In genomic region chr17:64592355-64592754, GRCm38 (mm10) we compare ENCODE assay signal across 20 mouse cellular contexts. TPM values are rescaled to one million over a fixed set of nuclear protein-coding genes. Genes with fewer than 3 reads are reported as not detected.
DNase-seq lines count a peak whose midpoint lies in the region; ATAC-seq and TF ChIP-seq lines count a peak whose summit lies in the region.
"Had no signal": no experiment of that assay in that cellular context is flagged by ENCODE, and none has a peak within 500 bp of the region (broad histone marks: within the 10 kb centered on the region; RNA-seq: fewer than 3 reads in every experiment).

No protein-coding gene starts in this region.

- H3K27ac ChIP-seq in liver, postnatal 0 days (ENCODE audit: low read depth): 0 out of 2 replicates have a peak overlapping the region, but pooled peaks have one; percentile 5
- H3K27ac ChIP-seq in liver, embryonic 11.5 days (ENCODE audit: low read depth, low read length): no peak overlapping the region
- H3K27ac ChIP-seq in layer of hippocampus, adult 2 months: no peak overlapping the region
- H3K27ac ChIP-seq in forebrain, embryonic 13.5 days: no peak overlapping the region
- H3K27ac ChIP-seq: embryonic facial prominence, embryonic 12.5 days; embryonic facial prominence, embryonic 15.5 days; forebrain, embryonic 15.5 days; hindbrain, embryonic 10.5 days; hindbrain, embryonic 13.5 days had no signal

- no peak overlapping the region for H3K4me2 ChIP-seq in liver, postnatal 0 days (ENCODE audit: low read depth, low read length)
- no peak overlapping the region for H3K4me2 ChIP-seq in liver, embryonic 11.5 days
- H3K4me2 ChIP-seq in forebrain, embryonic 13.5 days: no peak overlapping the region
- H3K4me2 ChIP-seq: embryonic facial prominence, embryonic 12.5 days; embryonic facial prominence, embryonic 15.5 days; forebrain, embryonic 15.5 days; heart, embryonic 11.5 days; hindbrain, embryonic 13.5 days had no signal

- no peaks in the 10 kb centered on the region for H3K36me3 ChIP-seq in liver, postnatal 0 days (replicated peaks; ENCODE audit: insufficient read depth, low read length)
- H3K36me3 ChIP-seq in liver, embryonic 11.5 days (ENCODE audit: control insufficient read depth, insufficient read depth, low read length): no peaks in the 10 kb centered on the region
- H3K36me3 ChIP-seq in forebrain, embryonic 13.5 days (ENCODE audit: poor library complexity, severe bottlenecking): no peaks in the 10 kb centered on the region
- H3K36me3 ChIP-seq: embryonic facial prominence, embryonic 12.5 days; embryonic facial prominence, embryonic 15.5 days; forebrain, embryonic 15.5 days; hindbrain, embryonic 10.5 days; hindbrain, embryonic 13.5 days had no signal

- H3K27me3 ChIP-seq in liver, postnatal 0 days (ENCODE audit: insufficient read depth, low read length): no peaks in the 10 kb centered on the region
- H3K27me3 ChIP-seq in liver, embryonic 11.5 days (replicated peaks; ENCODE audit: control insufficient read depth, insufficient read depth, low read length): no peaks in the 10 kb centered on the region
- H3K27me3 ChIP-seq in forebrain, embryonic 13.5 days: no peaks in the 10 kb centered on the region
- H3K27me3 ChIP-seq: embryonic facial prominence, embryonic 12.5 days; embryonic facial prominence, embryonic 15.5 days; forebrain, embryonic 15.5 days; hindbrain, embryonic 13.5 days had no signal

- 44% methylated on average over 2 of the region's 2 CpGs for WGBS in liver, postnatal 0 days (ENCODE audit: insufficient replicate concordance)
- WGBS in liver, embryonic 11.5 days: 59% methylated on average over 2 of the region's 2 CpGs
- WGBS in forebrain, embryonic 13.5 days: 84% methylated on average over 2 of the region's 2 CpGs

- no peaks in the 10 kb centered on the region for H3K9me3 ChIP-seq in liver, postnatal 0 days (ENCODE audit: low read length)
- H3K9me3 ChIP-seq in liver, embryonic 11.5 days (ENCODE audit: control insufficient read depth, low read length): no peaks in the 10 kb centered on the region
- no peaks in the 10 kb centered on the region for H3K9me3 ChIP-seq in forebrain, embryonic 13.5 days (replicated peaks)
- H3K9me3 ChIP-seq: embryonic facial prominence, embryonic 12.5 days; embryonic facial prominence, embryonic 15.5 days; forebrain, embryonic 15.5 days; hindbrain, embryonic 10.5 days; hindbrain, embryonic 13.5 days had no signal

- H3K4me1 ChIP-seq in liver, postnatal 0 days (ENCODE audit: insufficient read depth): peaks cover 6% of the 10 kb centered on the region
- no peaks in the 10 kb centered on the region for H3K4me1 ChIP-seq in liver, embryonic 11.5 days (replicated peaks; ENCODE audit: control insufficient read depth, insufficient read depth, low read length)
- no peaks in the 10 kb centered on the region for H3K4me1 ChIP-seq in forebrain, embryonic 13.5 days
- H3K4me1 ChIP-seq: embryonic facial prominence, embryonic 12.5 days; embryonic facial prominence, embryonic 15.5 days; forebrain, embryonic 15.5 days; hindbrain, embryonic 10.5 days; hindbrain, embryonic 13.5 days had no signal

- H3K9ac ChIP-seq in liver, postnatal 0 days (replicated peaks): no peak overlapping the region
- H3K9ac ChIP-seq in liver, embryonic 11.5 days (ENCODE audit: low read depth, low read length): no peak overlapping the region
- no peak overlapping the region for H3K9ac ChIP-seq in forebrain, embryonic 13.5 days
- H3K9ac ChIP-seq: embryonic facial prominence, embryonic 12.5 days; embryonic facial prominence, embryonic 15.5 days; forebrain, embryonic 15.5 days; hindbrain, embryonic 13.5 days had no signal

- H3K4me3 ChIP-seq in liver, postnatal 0 days (ENCODE audit: low read depth, low read length): no peak overlapping the region
- H3K4me3 ChIP-seq in liver, embryonic 11.5 days (ENCODE audit: low read depth, low read length): no peak overlapping the region
- no peak overlapping the region for H3K4me3 ChIP-seq in layer of hippocampus, adult 2 months
- no peak overlapping the region for H3K4me3 ChIP-seq in forebrain, embryonic 13.5 days
- H3K4me3 ChIP-seq: embryonic facial prominence, embryonic 12.5 days; embryonic facial prominence, embryonic 15.5 days; forebrain, embryonic 15.5 days; hindbrain, embryonic 10.5 days; hindbrain, embryonic 13.5 days had no signal

- no peak for TF ChIP-seq CTCF in liver, postnatal 0 days (IDR thresholded peaks at IDR 0.05; ENCODE audit: low read depth)
- TF ChIP-seq CTCF in layer of hippocampus, adult 2 months (conservative IDR thresholded peaks at IDR 0.05): no peak

- peak; percentile 40; the same call in 1 of the 2 replicates for TF ChIP-seq EP300 in liver, postnatal 0 days (IDR thresholded peaks at IDR 0.05; ENCODE audit: low read depth)

- ATAC-seq in liver, postnatal 0 days: no peak
- no peak for ATAC-seq in liver, embryonic 11.5 days (replicated peaks; ENCODE audit: low FRiP score)
- peak; percentile 92 for ATAC-seq in granulocyte monocyte progenitor cell, adult 5-6 weeks (replicated peaks; ENCODE audit: poor library complexity, severe bottlenecking)
- peak; percentile 93 for ATAC-seq in megakaryocyte progenitor cell, adult 5-6 weeks (replicated peaks; ENCODE audit: poor library complexity)
- ATAC-seq in forebrain, embryonic 13.5 days: no peak
- ATAC-seq: CD4-positive, CD25-positive, alpha-beta regulatory T cell, adult 4 months; forebrain, embryonic 15.5 days; hindbrain, embryonic 16.5 days had no signal

- DNase-seq in liver, postnatal 0 days: no peak
- no peak for DNase-seq in liver, embryonic 11.5 days (ENCODE audit: low spot score)
- no peak for DNase-seq in layer of hippocampus, adult 2 months (ENCODE audit: low spot score in 2 of 2)
- DNase-seq in adrenal gland, adult 18-20 months (ENCODE audit: low spot score in 2 of 2): no peak
- DNase-seq: adrenal gland, postnatal 10 days; adrenal gland, postnatal 36 days; cerebellum, adult 18-20 months; cerebellum, adult 9-10 months; gastrocnemius, postnatal 25 days had no signal

RNA-seq across cellular contexts. Expression of gene Man2a1, which starts 8.2 kb away (rescaled TPM):
- polyA plus RNA-seq in liver, postnatal 0 days (2015; fragmentation: Nextera tagmentation; extraction: Ambion mirVana): 11.5 and 12.8 TPM in 2 replicates
- polyA plus RNA-seq in liver, embryonic 11.5 days (2014; fragmentation: Nextera tagmentation; extraction: Ambion mirVana): 5.7 and 6.8 TPM in 2 replicates
- 25.0 and 45.5 TPM in 2 replicates for total RNA-seq in granulocyte monocyte progenitor cell, adult 5-6 weeks (2014; fragmentation: Nextera tagmentation)
- 39.4 and 40.5 TPM in 2 replicates for total RNA-seq in granulocyte monocyte progenitor cell, adult 5-6 weeks (2017)
- total RNA-seq in megakaryocyte progenitor cell, adult 5-6 weeks (2015): 31.5 and 34.7 TPM in 2 replicates
- total RNA-seq in megakaryocyte progenitor cell, adult 5-6 weeks (2017): 32.9 and 35.3 TPM in 2 replicates
- total RNA-seq in layer of hippocampus, adult 2 months (2021): 10 to 100 TPM; 14.6 to 16.2 TPM
- 2.1 and 3.2 TPM in 2 replicates for polyA plus RNA-seq in forebrain, embryonic 13.5 days (2015; fragmentation: Nextera tagmentation; extraction: Ambion mirVana)
- 100 to 1,000 TPM; 105 to 174 TPM for total RNA-seq in adrenal gland, adult 18-20 months (2021)

Comparison
In these comparisons a context has a peak if more than half of its experiments do, and no peak if none do; other contexts are left out.
1. ATAC-seq: peak in granulocyte monocyte progenitor cell, adult 5-6 weeks (single experiment) and megakaryocyte progenitor cell, adult 5-6 weeks (single experiment); none in liver, postnatal 0 days (single experiment), liver, embryonic 11.5 days (single experiment) and forebrain, embryonic 13.5 days (single experiment).